Mouse (Mus musculus) layer of hippocampus, adult 9-10 months (tissue): ENCODE results near the gene Ptf1a.

ENCODE experiments used
- DNase-seq: peaks from one replicate; pipeline ENCODE4 v3.0.0; 2022; ENCODE audit warnings: low spot score

The Ptf1a gene

GRCm38 (mm10) chr2:19452531-19453055, 7.1 kb downstream of the Ptf1a start:
- DNase-seq, result no peak

GRCm38 (mm10) chr2:19455228-19455627, 9.8 kb downstream of the Ptf1a start:
- no peak for DNase-seq

- no peak for DNase-seq
Observed at GRCm38 (mm10) chr2:19455857-19456482, 10.5 kb downstream of the Ptf1a start.

- no peak for DNase-seq
Observed at GRCm38 (mm10) chr2:19458785-19459184, 13.3 kb downstream of the Ptf1a start.

GRCm38 (mm10) chr2:19461940-19462339, 16.5 kb downstream of the Ptf1a start:
- DNase-seq, result no peak

- DNase-seq, result no peak
Observed at GRCm38 (mm10) chr2:19490262-19490661, 44.8 kb downstream of the Ptf1a start.
